Mouse (Mus musculus) lung, postnatal 0 days (tissue): ENCODE data around the gene Zcchc9.

Experiments used
- CTCF ChIP-seq: IDR thresholded peaks from 2 replicates; pipeline ENCODE4 v1.5.1; 2016; ENCODE audit warnings: antibody characterized with exemption, mild to moderate bottlenecking
- EP300 ChIP-seq: IDR thresholded peaks from 2 replicates; pipeline ENCODE4 v1.6.1; 2016; ENCODE audit warnings: antibody characterized with exemption, mild to moderate bottlenecking, control low read depth

DNA sequence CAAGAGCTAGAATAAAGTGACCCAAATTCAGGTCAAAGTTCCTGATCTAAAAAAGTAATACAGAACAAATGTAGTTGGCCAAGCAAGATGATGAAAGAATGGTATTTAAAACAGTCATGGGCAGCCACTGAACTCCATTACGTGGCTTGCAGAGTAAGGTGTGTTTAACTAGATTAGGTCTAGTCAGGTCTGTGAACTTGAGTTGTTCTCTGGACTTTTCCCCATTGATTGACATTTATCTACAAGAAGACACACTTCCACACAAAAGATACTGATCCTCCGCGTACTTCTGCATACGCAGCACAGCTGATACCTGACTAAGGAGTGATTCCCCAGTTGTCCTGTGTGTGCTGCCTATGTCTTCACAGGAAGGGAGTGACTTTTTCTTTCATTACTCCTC is 41.9 kb downstream of the Zcchc9 start:
- TF ChIP-seq EP300 (no peak), CTCF (no peak)
